Mouse (Mus musculus): Measurements from ENCODE around the gene Runx2. TPM values are rescaled to one million over a fixed set of nuclear protein-coding genes. Genes with fewer than 3 reads are reported as not detected.

Runx2 gene
- polyA plus RNA-seq, 1 experiment = not detected

- TF ChIP-seq CTCF (IDR thresholded peaks at IDR 0.05; ENCODE audit: insufficient read depth, low read depth, low read length) = no peak
- TF ChIP-seq POLR2A (IDR thresholded peaks at IDR 0.05; ENCODE audit: insufficient read depth, low read depth, low read length) = no peak
- H3K4me1 ChIP-seq (ENCODE audit: control insufficient read depth, insufficient read depth, low read length) = no peaks in the 10 kb centered on the region
- no peak overlapping the region for H3K27ac ChIP-seq (ENCODE audit: insufficient read depth, low read depth, low read length)
- 74% methylated on average over 8 of the region's 8 CpGs for WGBS
- no peak overlapping the region for H3K4me3 ChIP-seq (ENCODE audit: insufficient read depth, low read depth, low read length)
Measured at GRCm38 (mm10) chr17:44475910-44476309, 338.7 kb downstream of the Runx2 start.

- Histone ChIP-seq H3K27ac (ENCODE audit: insufficient read depth, low read depth, low read length) (no peak overlapping the region), H3K4me3 (ENCODE audit: insufficient read depth, low read depth, low read length) (no peak overlapping the region), H3K4me1 (ENCODE audit: control insufficient read depth, insufficient read depth, low read length) (no peaks in the 10 kb centered on the region)
- 68% methylated on average over 3 of the region's 3 CpGs for WGBS
- no peak for TF ChIP-seq POLR2A (IDR thresholded peaks at IDR 0.05; ENCODE audit: insufficient read depth, low read depth, low read length)
- TF ChIP-seq CTCF (IDR thresholded peaks at IDR 0.05; ENCODE audit: insufficient read depth, low read depth, low read length) = no peak
Measured at GRCm38 (mm10) chr17:44474280-44474679, 340.3 kb downstream of the Runx2 start.

DNA sequence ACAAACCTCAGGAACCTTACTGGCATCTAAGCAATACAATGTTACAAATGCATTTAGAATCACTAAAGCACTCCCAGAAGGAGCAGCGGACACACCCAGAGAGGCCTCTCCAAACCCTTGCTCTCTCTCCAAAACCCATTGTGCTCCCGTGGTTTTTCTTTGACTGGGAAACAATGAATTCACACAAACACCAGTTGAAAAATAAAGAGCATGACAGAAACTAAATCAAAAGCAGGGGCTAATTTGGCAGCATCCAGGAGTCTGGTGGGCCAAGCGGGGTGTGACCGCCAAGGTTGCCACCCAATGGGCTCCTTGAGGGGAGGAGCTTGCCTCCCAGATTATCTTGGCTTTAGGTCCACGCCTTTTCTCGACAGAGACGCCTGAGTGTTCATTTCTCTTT lies 341.9 kb downstream of the Runx2 start:
- 79% methylated on average over 7 of the region's 7 CpGs for WGBS
- TF ChIP-seq CTCF (IDR thresholded peaks at IDR 0.05; ENCODE audit: insufficient read depth, low read depth, low read length) (no peak), POLR2A (IDR thresholded peaks at IDR 0.05; ENCODE audit: insufficient read depth, low read depth, low read length) (no peak)
- no peaks in the 10 kb centered on the region for H3K4me1 ChIP-seq (ENCODE audit: control insufficient read depth, insufficient read depth, low read length)

DNA sequence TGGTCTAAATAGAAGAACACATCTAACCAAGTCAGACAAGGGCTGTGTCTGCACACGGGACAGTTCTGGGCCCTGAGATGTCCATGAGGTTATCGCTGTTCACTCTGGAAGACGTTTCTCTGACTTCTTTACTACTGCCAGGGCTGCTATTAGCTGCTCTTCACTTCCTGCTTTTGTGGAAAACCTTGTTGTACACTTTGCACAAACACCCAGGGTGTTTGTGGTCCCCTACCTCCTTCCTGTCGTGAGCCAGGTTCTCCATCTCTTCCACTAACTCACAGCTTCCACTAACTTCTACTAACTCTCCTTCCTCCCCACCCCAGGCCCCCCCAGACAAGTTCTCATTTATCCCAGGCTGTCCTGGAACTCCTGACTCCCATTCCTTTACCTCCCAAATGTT lies 350.9 kb downstream of the Runx2 start:
- Histone ChIP-seq H3K27ac (ENCODE audit: insufficient read depth, low read depth, low read length) (no peak overlapping the region), H3K4me1 (ENCODE audit: control insufficient read depth, insufficient read depth, low read length) (no peaks in the 10 kb centered on the region), H3K4me3 (ENCODE audit: insufficient read depth, low read depth, low read length) (no peak overlapping the region)
- no peak for TF ChIP-seq POLR2A (IDR thresholded peaks at IDR 0.05; ENCODE audit: insufficient read depth, low read depth, low read length)
- no peak for TF ChIP-seq CTCF (IDR thresholded peaks at IDR 0.05; ENCODE audit: insufficient read depth, low read depth, low read length)
- WGBS = 89% methylated on average over 4 of the region's 4 CpGs

More for the DNA sequence above, 341.9 kb downstream of the Runx2 start:
- Histone ChIP-seq H3K27ac (ENCODE audit: insufficient read depth, low read depth, low read length) (no peak overlapping the region), H3K4me3 (ENCODE audit: insufficient read depth, low read depth, low read length) (no peak overlapping the region)

- Histone ChIP-seq H3K27ac (ENCODE audit: insufficient read depth, low read depth, low read length) (no peak overlapping the region), H3K4me3 (ENCODE audit: insufficient read depth, low read depth, low read length) (no peak overlapping the region), H3K4me1 (ENCODE audit: control insufficient read depth, insufficient read depth, low read length) (peaks cover 3% of the 10 kb centered on the region; the same call in 1 of the 2 replicates)
- TF ChIP-seq POLR2A (IDR thresholded peaks at IDR 0.05; ENCODE audit: insufficient read depth, low read depth, low read length) (no peak), CTCF (IDR thresholded peaks at IDR 0.05; ENCODE audit: insufficient read depth, low read depth, low read length) (no peak)
- WGBS = 93% methylated on average over 6 of the region's 6 CpGs
Measured at GRCm38 (mm10) chr17:44460156-44460555, 354.4 kb downstream of the Runx2 start.

- TF ChIP-seq CTCF (IDR thresholded peaks at IDR 0.05; ENCODE audit: insufficient read depth, low read depth, low read length) (no peak), POLR2A (IDR thresholded peaks at IDR 0.05; ENCODE audit: insufficient read depth, low read depth, low read length) (no peak)
- Histone ChIP-seq H3K4me3 (ENCODE audit: insufficient read depth, low read depth, low read length) (no peak overlapping the region), H3K27ac (ENCODE audit: insufficient read depth, low read depth, low read length) (no peak overlapping the region), H3K4me1 (ENCODE audit: control insufficient read depth, insufficient read depth, low read length) (peaks cover 3% of the 10 kb centered on the region; the same call in 1 of the 2 replicates)
- 83% methylated on average over 4 of the region's 4 CpGs for WGBS
Measured at GRCm38 (mm10) chr17:44459029-44459428, 355.6 kb downstream of the Runx2 start.

- Histone ChIP-seq H3K4me1 (ENCODE audit: control insufficient read depth, insufficient read depth, low read length) (peaks cover 3% of the 10 kb centered on the region; the same call in 1 of the 2 replicates), H3K27ac (ENCODE audit: insufficient read depth, low read depth, low read length) (no peak overlapping the region), H3K4me3 (ENCODE audit: insufficient read depth, low read depth, low read length) (no peak overlapping the region)
- no peak for TF ChIP-seq POLR2A (IDR thresholded peaks at IDR 0.05; ENCODE audit: insufficient read depth, low read depth, low read length)
- no peak for TF ChIP-seq CTCF (IDR thresholded peaks at IDR 0.05; ENCODE audit: insufficient read depth, low read depth, low read length)
- WGBS = 85% methylated on average over 3 of the region's 3 CpGs
Measured at GRCm38 (mm10) chr17:44456696-44457095, 357.9 kb downstream of the Runx2 start.

- H3K27ac ChIP-seq (ENCODE audit: insufficient read depth, low read depth, low read length) = no peak overlapping the region
- no peak for TF ChIP-seq POLR2A (IDR thresholded peaks at IDR 0.05; ENCODE audit: insufficient read depth, low read depth, low read length)
- TF ChIP-seq CTCF (IDR thresholded peaks at IDR 0.05; ENCODE audit: insufficient read depth, low read depth, low read length) = peak; percentile 67
- 35% methylated on average over 12 of the region's 12 CpGs for WGBS
- peaks cover 3% of the 10 kb centered on the region; the same call in 1 of the 2 replicates for H3K4me1 ChIP-seq (ENCODE audit: control insufficient read depth, insufficient read depth, low read length)
- H3K4me3 ChIP-seq (ENCODE audit: insufficient read depth, low read depth, low read length) = no peak overlapping the region
Measured at GRCm38 (mm10) chr17:44455681-44456600, 358.7 kb downstream of the Runx2 start.

DNA sequence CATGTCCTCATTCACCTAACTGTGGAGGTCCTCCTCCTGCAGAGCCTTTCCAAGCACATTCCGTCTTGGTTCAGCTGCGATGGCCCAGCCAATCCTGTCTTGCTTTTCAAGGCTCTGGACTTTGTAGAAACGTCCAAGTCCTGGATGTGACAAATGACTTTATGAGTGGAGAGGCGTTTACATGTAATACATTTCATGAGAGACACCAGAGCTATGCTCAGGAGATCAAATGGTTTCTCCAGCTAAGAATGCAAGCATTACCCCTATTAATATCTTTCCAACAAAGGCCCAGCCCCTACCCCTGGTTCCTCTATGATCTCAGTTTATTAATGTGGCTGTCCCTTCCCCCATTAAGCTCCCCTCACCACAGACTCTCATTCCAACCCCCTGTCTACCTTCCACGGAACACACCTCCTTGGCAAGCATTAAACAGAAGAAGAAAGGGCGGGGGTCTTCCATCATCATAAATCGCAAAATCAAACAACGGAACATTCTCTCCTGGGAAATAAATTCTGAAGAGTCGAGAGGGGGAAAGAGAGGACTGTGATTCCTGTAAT lies 364.6 kb downstream of the Runx2 start:
- 90% methylated on average over 9 of the region's 9 CpGs for WGBS
- Histone ChIP-seq H3K27ac (ENCODE audit: insufficient read depth, low read depth, low read length) (no peak overlapping the region), H3K4me3 (ENCODE audit: insufficient read depth, low read depth, low read length) (no peak overlapping the region), H3K4me1 (ENCODE audit: control insufficient read depth, insufficient read depth, low read length) (no peaks in the 10 kb centered on the region)
- TF ChIP-seq POLR2A (IDR thresholded peaks at IDR 0.05; ENCODE audit: insufficient read depth, low read depth, low read length) (no peak), CTCF (IDR thresholded peaks at IDR 0.05; ENCODE audit: insufficient read depth, low read depth, low read length) (no peak)

Other genes starting within 250 kb of the Runx2 start
- not detected in 2 replicates for gene Supt3, start 37.6 kb downstream of the Runx2 start, polyA plus RNA-seq (2012; ENCODE audit: insufficient read depth, insufficient read length, low replicate concordance, missing spikeins)

Measured in olfactory bulb, adult 2 months (tissue).